Mouse (Mus musculus) testis, adult 2 months (tissue): Measurements from ENCODE around the gene Nsa2.

Experiments used
- CTCF ChIP-seq: fragments of 200-500 bp; IDR thresholded peaks from 2 replicates; pipeline ENCODE4 v1.5.1; 2012; ENCODE audit warnings: low read depth, mild to moderate bottlenecking, inconsistent platforms, low read length, moderate library complexity; ENCODE audit not compliant: control insufficient read depth, insufficient read depth, insufficient replicate concordance
- POLR2A ChIP-seq: fragments of 200-500 bp; IDR thresholded peaks from 2 replicates; pipeline ENCODE4 v1.6.1; 2012; ENCODE audit warnings: low read depth, mild to moderate bottlenecking, inconsistent platforms, low read length, moderate library complexity; ENCODE audit not compliant: control insufficient read depth

DNA sequence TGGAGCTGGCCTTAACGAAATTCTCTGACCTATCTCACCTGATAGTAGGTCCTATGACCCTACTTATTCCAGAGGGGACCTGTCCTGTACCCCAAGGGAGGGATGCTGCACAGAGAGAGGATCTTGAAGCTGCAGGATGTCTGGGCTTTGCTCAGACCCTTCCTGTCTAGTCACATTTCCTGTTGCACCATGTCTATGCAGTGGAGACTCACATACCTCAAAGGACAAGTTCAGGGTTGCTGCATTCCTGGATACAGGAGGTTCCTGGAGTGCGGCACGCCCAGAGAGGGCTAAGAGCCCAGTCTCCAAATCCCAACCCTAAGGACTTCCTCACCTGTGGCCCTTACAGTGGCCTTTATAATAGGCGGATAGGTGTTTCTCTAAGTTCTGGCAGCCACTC, 48.6 kb upstream of the Nsa2 start:
- TF ChIP-seq CTCF (no peak), POLR2A (no peak)
